Mouse (Mus musculus): ENCODE measurements at regions not wholly inside any gene's neighbourhood (a gene's known extent, or its start where the extent isn't known, plus 50 kb on each side); places are given as distances from the start of the nearest gene placed in this dataset.

DNA sequence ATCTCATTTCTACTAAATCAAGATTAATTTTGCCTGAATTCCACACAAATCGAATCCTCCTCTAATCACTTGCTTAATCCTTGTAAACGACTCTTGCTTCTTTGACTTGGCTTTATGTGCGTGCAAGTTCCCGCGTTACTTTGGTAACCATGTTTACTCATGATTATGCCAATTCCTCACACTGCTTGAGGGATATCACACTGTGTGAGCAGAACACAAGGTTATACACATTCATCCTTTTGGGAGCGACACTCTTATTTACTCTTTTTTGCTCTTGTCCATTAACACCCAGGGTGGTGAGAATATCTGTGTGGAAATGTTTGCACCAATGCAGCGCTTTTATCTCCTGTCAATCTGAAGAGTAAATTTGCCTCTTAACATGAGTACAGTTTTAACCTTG lies 310.0 kb downstream of the Ipmk start:
- no peaks in the 10 kb centered on the region for H3K4me1 ChIP-seq
- H3K36me3 ChIP-seq: no peaks in the 10 kb centered on the region
- no peak overlapping the region for H3K27ac ChIP-seq (replicated peaks)
- H3K27me3 ChIP-seq: no peaks in the 10 kb centered on the region
- no peak overlapping the region for H3K9ac ChIP-seq (replicated peaks)
- no peak overlapping the region for H3K4me2 ChIP-seq (replicated peaks)
- WGBS: 74% methylated on average over 7 of the region's 7 CpGs
- no peak overlapping the region for H3K4me3 ChIP-seq
- no peak for ATAC-seq (ENCODE audit: low FRiP score, low read depth)
- no peaks in the 10 kb centered on the region for H3K9me3 ChIP-seq

DNA sequence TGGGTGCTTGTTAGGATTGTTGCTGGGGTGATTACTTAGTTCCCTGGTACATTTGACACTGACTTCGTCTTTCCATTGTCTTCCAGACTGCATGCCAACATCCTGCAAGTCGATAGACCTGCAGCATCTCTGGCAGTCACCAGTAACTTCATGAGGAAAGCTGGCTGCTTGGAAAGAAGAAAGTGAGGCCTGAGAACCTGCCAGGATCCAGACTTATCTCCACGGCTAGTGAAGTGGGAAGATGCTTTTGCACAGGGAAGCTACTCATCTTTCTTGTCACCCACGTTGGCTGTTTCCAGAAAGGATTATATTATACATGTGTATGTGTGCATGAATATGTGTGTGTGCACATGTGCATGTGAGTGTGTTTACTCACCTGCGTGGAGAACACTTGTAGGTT lies 316.0 kb downstream of the Ipmk start:
- Histone ChIP-seq H3K9ac (replicated peaks) (no peak overlapping the region), H3K27me3 (no peaks in the 10 kb centered on the region), H3K27ac (replicated peaks) (no peak overlapping the region), H3K4me1 (no peaks in the 10 kb centered on the region), H3K36me3 (no peaks in the 10 kb centered on the region), H3K9me3 (no peaks in the 10 kb centered on the region), H3K4me3 (no peak overlapping the region), H3K4me2 (replicated peaks) (no peak overlapping the region)
- ATAC-seq (ENCODE audit: low FRiP score, low read depth): no peak
- WGBS: 86% methylated on average over 5 of the region's 5 CpGs

DNA sequence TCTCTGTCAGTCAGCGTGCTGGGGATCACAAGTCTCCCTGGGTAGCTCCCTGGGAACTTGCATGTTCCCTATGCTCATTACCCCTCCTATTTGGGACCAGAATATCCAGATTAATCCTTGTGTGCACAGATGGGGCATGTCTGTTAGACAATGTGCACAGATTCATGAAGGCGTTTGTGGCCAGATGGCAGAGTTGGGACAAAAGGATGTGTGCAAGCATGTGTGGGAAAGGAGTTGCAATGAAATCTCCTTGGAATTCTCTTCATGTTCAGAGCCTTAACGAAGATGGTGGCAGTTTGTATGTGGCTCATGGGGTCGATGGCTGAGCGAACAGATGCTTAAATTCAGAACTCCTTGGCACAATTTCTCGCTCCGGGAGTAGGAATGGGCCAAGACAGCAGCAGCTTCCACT lies 319.6 kb downstream of the Ipmk start:
- peak; percentile 83 for ATAC-seq (ENCODE audit: low FRiP score, low read depth)
- Histone ChIP-seq H3K9me3 (0 out of 2 replicates have a peak, but pooled peaks cover 2% of the 10 kb centered on the region), H3K36me3 (no peaks in the 10 kb centered on the region), H3K27ac (replicated peaks) (no peak overlapping the region), H3K9ac (replicated peaks) (no peak overlapping the region), H3K4me3 (no peak overlapping the region), H3K27me3 (no peaks in the 10 kb centered on the region), H3K4me2 (replicated peaks) (no peak overlapping the region), H3K4me1 (no peaks in the 10 kb centered on the region)
- WGBS: 66% methylated on average over 7 of the region's 7 CpGs

DNA sequence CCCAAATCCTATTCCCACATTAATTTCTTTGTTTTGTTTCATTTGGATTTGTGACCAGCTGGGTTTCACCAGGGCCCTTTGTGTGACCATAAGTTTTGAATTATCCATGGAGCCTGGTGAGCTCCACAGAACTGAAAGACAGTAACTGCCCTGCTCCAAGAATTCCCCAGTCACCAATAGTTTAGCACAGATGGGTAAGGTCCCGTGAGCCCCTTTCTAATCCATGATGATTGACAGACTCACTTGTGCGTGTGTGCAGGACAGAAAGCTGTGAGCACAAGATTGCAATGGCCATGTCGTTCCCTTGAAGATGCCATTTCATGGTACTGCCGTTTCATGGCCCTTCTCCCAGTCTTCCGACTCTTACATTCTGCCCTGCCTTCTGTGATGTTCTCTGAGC lies 331.7 kb downstream of the Ipmk start:
- WGBS: 48% methylated on average over 5 of the region's 5 CpGs
- Histone ChIP-seq H3K9ac (replicated peaks) (no peak overlapping the region), H3K27me3 (no peaks in the 10 kb centered on the region), H3K4me2 (replicated peaks) (no peak overlapping the region), H3K9me3 (no peaks in the 10 kb centered on the region), H3K27ac (replicated peaks) (no peak overlapping the region), H3K4me3 (no peak overlapping the region), H3K4me1 (no peaks in the 10 kb centered on the region), H3K36me3 (no peaks in the 10 kb centered on the region)
- peak; percentile 65 for ATAC-seq (ENCODE audit: low FRiP score, low read depth)

DNA sequence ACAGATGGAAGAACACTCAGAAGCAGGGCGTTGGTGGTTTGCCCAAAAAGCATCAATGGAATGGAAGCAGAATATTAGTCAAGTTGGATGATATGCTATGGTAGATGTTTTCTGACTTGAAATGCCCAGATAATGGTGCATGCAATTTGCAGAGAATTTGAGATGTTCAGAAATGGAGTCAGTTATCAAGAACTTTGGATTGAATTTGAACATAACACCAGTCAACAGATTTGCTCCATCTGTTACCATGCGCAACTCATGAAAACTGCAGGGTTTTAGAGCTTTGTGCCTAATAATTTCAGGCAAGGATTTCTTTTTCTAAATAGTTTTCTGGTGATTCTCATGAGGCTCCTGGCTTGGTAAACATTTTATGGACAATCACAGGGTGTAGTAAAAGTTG lies 365.9 kb downstream of the Ipmk start:
- WGBS: 84% methylated on average over 2 of the region's 2 CpGs

DNA sequence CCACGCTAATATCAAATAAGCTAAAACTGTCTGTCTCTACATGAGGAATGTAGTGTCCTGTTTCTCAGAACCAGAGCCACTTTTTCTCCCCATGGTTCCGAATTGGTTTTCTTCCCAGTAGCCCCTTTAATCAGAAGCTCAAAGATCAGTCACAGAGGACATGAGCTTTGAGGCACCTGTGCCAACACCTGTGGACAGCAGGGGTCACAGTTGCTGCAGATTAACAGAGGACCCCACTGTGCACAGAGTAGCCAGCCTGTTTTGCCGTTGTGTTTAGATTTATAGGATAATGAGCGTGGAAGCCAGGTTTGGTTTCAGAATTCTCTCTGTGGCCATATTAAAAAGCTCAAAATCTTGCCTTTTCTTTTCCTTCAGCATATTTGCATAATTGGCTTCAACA lies 380.2 kb downstream of the Ipmk start:
- Histone ChIP-seq H3K27me3 (no peaks in the 10 kb centered on the region), H3K4me1 (no peaks in the 10 kb centered on the region), H3K36me3 (no peaks in the 10 kb centered on the region), H3K9ac (replicated peaks) (no peak overlapping the region), H3K4me3 (no peak overlapping the region), H3K9me3 (no peaks in the 10 kb centered on the region), H3K27ac (replicated peaks) (no peak overlapping the region), H3K4me2 (replicated peaks) (no peak overlapping the region)
- 62% methylated on average over 4 of the region's 4 CpGs for WGBS
- no peak for ATAC-seq (ENCODE audit: low FRiP score, low read depth)

More for the DNA sequence above, 365.9 kb downstream of the Ipmk start:
- ATAC-seq (ENCODE audit: low FRiP score, low read depth): no peak
- Histone ChIP-seq H3K4me3 (no peak overlapping the region), H3K27ac (replicated peaks) (no peak overlapping the region), H3K9me3 (no peaks in the 10 kb centered on the region), H3K27me3 (no peaks in the 10 kb centered on the region), H3K36me3 (no peaks in the 10 kb centered on the region), H3K4me1 (no peaks in the 10 kb centered on the region), H3K4me2 (replicated peaks) (no peak overlapping the region), H3K9ac (replicated peaks) (no peak overlapping the region)

DNA sequence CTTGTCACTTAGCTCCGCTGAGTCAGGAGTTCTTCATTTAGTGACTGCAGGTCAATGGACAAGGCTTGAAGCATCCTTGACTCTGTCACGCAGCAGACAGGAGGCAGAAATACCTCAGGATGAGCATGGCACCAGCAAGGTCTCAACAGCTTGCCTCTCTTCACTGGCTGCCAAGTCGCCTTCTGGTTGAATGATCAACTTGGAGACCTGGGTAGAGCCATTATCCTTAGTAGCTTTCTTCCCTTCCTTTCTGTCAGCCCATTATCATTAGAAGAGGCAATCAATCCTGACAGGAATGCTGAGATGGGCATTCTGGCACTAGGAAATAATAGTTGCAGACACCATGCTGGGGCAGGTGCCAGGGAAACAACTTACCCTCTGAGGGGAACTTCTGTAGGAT lies 386.3 kb downstream of the Ipmk start:
- Histone ChIP-seq H3K4me2 (replicated peaks) (no peak overlapping the region), H3K36me3 (no peaks in the 10 kb centered on the region), H3K27me3 (no peaks in the 10 kb centered on the region), H3K9ac (replicated peaks) (no peak overlapping the region), H3K4me1 (peaks cover 5% of the 10 kb centered on the region; the same call in 1 of the 2 replicates), H3K4me3 (no peak overlapping the region), H3K9me3 (no peaks in the 10 kb centered on the region), H3K27ac (replicated peaks) (no peak overlapping the region)
- ATAC-seq (ENCODE audit: low FRiP score, low read depth): no peak
- 84% methylated on average over 3 of the region's 3 CpGs for WGBS

DNA sequence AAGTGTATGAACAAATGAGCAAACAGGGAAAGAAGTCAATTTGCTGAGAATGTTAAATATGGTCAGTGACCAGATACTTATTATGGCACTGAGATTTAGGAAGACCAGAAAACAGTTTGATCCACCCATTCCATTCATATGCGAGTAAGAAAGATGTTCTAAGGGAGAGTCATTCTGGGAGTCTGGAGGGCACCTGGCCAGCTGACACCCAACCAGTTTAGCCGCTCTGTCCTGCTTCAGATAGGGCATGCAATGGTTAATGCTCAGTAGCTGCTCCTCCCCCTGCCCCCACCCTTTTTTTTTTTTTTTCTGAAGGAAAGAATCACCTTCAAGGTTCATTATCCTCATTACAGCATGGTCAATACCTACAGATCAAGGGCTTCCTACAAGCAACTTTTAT lies 386.9 kb downstream of the Ipmk start:
- Histone ChIP-seq H3K4me3 (no peak overlapping the region), H3K27me3 (no peaks in the 10 kb centered on the region), H3K4me1 (peaks cover 5% of the 10 kb centered on the region; the same call in 1 of the 2 replicates), H3K27ac (replicated peaks) (no peak overlapping the region), H3K36me3 (no peaks in the 10 kb centered on the region), H3K9me3 (no peaks in the 10 kb centered on the region), H3K4me2 (replicated peaks) (no peak overlapping the region), H3K9ac (replicated peaks) (no peak overlapping the region)
- WGBS: 70% methylated on average over 2 of the region's 2 CpGs
- ATAC-seq (ENCODE audit: low FRiP score, low read depth): no peak

DNA sequence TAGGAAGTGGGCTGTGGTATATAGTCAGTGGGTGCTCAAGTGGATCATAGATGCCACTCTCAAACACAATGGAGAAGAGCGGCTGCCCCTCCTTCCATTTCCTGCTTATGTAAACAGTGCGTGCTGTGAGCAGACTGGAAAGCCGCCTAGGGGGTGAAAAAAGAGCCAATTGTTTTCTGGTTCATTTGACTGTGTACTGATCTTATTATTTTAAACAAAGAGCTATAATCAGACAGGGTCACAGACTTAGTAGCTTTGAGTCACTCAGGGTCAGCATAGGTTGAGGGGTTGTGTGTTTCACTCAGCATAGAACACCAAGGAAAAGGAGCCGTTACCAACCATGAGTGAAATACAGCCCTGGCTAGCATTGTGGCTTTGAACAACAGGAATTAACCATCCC lies 390.7 kb downstream of the Ipmk start:
- ATAC-seq (ENCODE audit: low FRiP score, low read depth): no peak

DNA sequence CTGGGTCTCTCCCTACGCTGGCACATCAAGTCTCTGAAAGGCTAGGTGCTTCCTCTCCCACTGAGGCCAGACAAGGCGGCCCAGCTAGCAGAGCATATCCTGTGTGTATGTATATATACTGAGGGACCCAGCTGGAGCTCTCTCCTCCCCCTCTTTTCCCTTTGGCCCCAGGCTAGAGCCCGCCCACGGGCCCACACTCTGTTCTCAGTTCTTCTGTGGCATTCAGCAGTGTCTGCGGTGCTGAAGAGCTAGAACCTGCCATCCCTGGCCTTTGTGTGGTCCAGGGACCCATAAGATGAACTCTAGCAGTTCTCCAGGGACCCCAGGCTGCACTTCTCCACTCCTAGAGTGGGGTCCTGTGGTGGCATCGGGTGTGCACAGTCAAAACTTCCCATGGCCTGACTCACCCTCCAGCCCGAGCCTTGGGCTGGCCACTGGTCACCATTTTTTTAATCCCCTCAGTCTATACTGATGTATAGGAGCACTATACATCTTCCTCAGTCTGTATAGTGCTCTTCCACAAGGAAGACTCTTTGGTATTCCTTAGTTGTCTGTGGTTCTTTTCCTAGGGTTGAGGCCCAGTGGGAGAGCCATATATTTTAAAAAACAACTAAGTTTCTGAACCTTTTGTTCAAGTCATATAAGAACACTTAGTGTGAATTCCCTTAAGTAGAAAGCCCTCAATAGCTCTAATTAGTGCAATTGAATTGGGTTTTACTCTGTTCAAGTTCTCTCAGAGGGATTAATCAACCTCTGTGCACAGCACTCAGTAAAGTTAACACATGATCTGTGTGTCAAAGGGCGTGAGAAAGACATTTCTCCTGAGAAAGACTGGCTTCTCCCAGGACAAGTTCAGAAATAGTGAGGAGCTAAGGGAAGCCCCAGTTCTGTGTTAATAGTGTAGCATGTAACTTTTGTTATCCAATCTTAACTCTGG lies 401.3 kb downstream of the Ipmk start:
- no peaks in the 10 kb centered on the region for H3K36me3 ChIP-seq
- WGBS: 71% methylated on average over 8 of the region's 8 CpGs
- no peak for ATAC-seq (ENCODE audit: low FRiP score, low read depth)
- peaks cover 9% of the 10 kb centered on the region; the same call in 1 of the 2 replicates for H3K4me1 ChIP-seq
- no peaks in the 10 kb centered on the region for H3K9me3 ChIP-seq
- H3K4me3 ChIP-seq: no peak overlapping the region
- no peaks in the 10 kb centered on the region for H3K27me3 ChIP-seq
- no peak overlapping the region for H3K9ac ChIP-seq (replicated peaks)
- H3K4me2 ChIP-seq (replicated peaks): no peak overlapping the region
- no peak overlapping the region for H3K27ac ChIP-seq (replicated peaks)

More for the DNA sequence above, 390.7 kb downstream of the Ipmk start:
- Histone ChIP-seq H3K27me3 (no peaks in the 10 kb centered on the region), H3K4me2 (replicated peaks) (no peak overlapping the region), H3K36me3 (no peaks in the 10 kb centered on the region), H3K4me3 (no peak overlapping the region), H3K27ac (replicated peaks) (no peak overlapping the region), H3K9me3 (0 out of 2 replicates have a peak, but pooled peaks cover 5% of the 10 kb centered on the region), H3K4me1 (peaks cover 5% of the 10 kb centered on the region; the same call in 1 of the 2 replicates), H3K9ac (replicated peaks) (no peak overlapping the region)
- 11% methylated on average over 4 of the region's 4 CpGs for WGBS

DNA sequence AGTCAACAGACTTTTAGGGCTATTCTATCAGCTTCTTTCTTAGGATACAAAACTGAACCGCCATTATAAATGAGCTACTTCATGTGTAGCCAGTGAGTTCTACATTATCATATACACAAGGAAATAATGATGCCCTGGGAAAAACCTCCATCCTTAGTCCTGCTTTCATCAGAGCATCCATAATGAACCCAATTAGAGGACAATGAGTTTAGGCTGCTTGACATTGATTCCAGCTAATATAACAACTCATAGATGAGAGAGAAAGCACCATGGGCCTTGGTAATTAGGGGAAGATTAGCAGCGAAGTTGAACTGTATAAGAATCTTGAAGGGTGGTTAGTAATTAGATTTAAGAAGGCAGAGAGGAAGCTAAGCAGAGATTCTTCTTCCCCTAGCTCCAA lies 405.7 kb downstream of the Ipmk start:
- Histone ChIP-seq H3K4me3 (no peak overlapping the region), H3K36me3 (no peaks in the 10 kb centered on the region), H3K9me3 (no peaks in the 10 kb centered on the region), H3K27me3 (no peaks in the 10 kb centered on the region), H3K4me2 (replicated peaks) (no peak overlapping the region), H3K4me1 (peaks cover 9% of the 10 kb centered on the region; the same call in 1 of the 2 replicates), H3K9ac (replicated peaks) (no peak overlapping the region), H3K27ac (replicated peaks) (no peak overlapping the region)
- WGBS: 71% methylated on average over 2 of the region's 2 CpGs
- ATAC-seq (ENCODE audit: low FRiP score, low read depth): peak; percentile 44; the same call in 1 of the 2 replicates

DNA sequence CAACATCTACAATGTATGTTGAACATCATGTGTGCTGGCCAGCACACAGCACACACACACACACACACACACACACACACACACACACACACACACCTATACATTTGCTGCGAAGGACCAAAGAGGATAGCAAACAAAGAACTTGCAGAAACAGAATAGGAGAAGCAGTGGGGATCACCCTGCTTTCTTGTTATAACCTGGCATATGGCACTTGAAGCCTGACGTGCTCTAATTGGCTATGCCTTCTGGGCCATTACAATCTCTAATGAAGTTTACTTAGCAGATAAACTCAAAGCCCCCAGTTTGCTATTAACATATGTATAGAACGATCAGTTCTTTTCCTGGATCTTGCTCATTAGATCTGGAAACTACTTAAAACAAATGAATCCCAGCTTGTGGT lies 407.2 kb downstream of the Ipmk start:
- WGBS: 55% methylated on average over 3 of the region's 3 CpGs
- Histone ChIP-seq H3K4me1 (no peaks in the 10 kb centered on the region), H3K9ac (replicated peaks) (no peak overlapping the region), H3K27ac (replicated peaks) (no peak overlapping the region), H3K4me2 (replicated peaks) (no peak overlapping the region), H3K4me3 (no peak overlapping the region), H3K27me3 (no peaks in the 10 kb centered on the region), H3K9me3 (no peaks in the 10 kb centered on the region), H3K36me3 (no peaks in the 10 kb centered on the region)
- ATAC-seq (ENCODE audit: low FRiP score, low read depth): peak; percentile 59

All from midbrain, embryonic 12.5 days (tissue).